Mouse (Mus musculus): ENCODE measurements at regions not wholly inside any gene's neighbourhood (a gene's known extent, or its start where the extent isn't known, plus 50 kb on each side); places are given as distances from the start of the nearest gene placed in this dataset.

- DNase-seq (ENCODE audit: low spot score in 2 of 2) = no peak
Observed at GRCm38 (mm10) chr13:85570886-85571527, 282.1 kb upstream of the Rasa1 start.

- DNase-seq (ENCODE audit: low spot score in 2 of 2) = no peak
Observed at GRCm38 (mm10) chr13:85557821-85558220, 268.9 kb upstream of the Rasa1 start.

- peak in 1 of 2 experiments; percentile 21 for DNase-seq (ENCODE audit: low spot score in 2 of 2)
Observed at GRCm38 (mm10) chr13:85556101-85556853, 267.3 kb upstream of the Rasa1 start.

- no peak for DNase-seq (ENCODE audit: low spot score in 2 of 2)
Observed at GRCm38 (mm10) chr13:85553072-85553471, 264.1 kb upstream of the Rasa1 start.

DNA sequence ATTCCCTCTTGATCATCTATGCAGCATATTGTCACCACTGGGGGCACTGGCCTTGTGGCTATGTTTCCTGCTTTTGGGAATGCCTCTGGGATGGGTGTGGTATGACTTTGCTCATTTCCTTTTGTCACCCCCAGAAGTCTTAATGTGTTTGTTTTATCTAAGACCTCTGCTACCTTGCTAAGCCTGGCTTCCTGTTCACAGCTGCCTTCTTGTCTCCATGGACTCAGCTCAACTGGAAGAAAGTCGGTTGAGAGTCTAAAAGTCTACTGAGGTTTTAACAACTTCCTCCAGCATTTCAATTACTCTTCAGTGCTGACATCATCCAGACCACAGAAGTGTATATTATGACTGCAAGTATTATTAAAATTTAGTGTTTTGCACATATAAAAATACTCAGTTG is 220.7 kb upstream of the Rasa1 start:
- no peak for DNase-seq (ENCODE audit: low spot score in 2 of 2)

- DNase-seq (ENCODE audit: low spot score in 2 of 2) = no peak
Observed at GRCm38 (mm10) chr13:85508552-85508951, 219.6 kb upstream of the Rasa1 start.

- no peak for DNase-seq (ENCODE audit: low spot score in 2 of 2)
Observed at GRCm38 (mm10) chr13:85507374-85508101, 218.6 kb upstream of the Rasa1 start.

DNA sequence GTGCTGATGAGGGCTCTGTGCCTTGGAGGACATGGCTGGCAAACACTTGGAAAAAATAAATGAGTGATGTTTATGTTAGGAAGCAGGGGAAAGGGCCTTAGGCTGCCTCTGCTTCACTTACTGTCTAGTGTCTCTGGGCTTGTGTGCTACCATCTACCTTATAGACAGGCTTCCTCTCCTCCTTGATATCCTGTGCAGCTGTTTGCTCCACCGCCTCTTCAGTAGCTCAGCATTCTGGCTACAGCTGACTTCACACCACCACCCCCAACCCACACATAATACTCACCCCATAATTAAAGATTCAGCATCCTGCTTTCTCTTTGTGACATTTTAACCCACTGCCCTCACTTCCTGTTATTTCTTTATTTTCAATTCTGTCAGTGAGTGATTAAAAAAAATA is 217.9 kb upstream of the Rasa1 start:
- no peak for DNase-seq (ENCODE audit: low spot score in 2 of 2)

GRCm38 (mm10) chr13:85506030-85506429 is 217.1 kb upstream of the Rasa1 start:
- DNase-seq (ENCODE audit: low spot score in 2 of 2) = no peak

GRCm38 (mm10) chr13:85505046-85505445 is 216.1 kb upstream of the Rasa1 start:
- DNase-seq (ENCODE audit: low spot score in 2 of 2) = no peak

GRCm38 (mm10) chr13:85504001-85504400 is 215.1 kb upstream of the Rasa1 start:
- DNase-seq (ENCODE audit: low spot score in 2 of 2) = no peak

DNA sequence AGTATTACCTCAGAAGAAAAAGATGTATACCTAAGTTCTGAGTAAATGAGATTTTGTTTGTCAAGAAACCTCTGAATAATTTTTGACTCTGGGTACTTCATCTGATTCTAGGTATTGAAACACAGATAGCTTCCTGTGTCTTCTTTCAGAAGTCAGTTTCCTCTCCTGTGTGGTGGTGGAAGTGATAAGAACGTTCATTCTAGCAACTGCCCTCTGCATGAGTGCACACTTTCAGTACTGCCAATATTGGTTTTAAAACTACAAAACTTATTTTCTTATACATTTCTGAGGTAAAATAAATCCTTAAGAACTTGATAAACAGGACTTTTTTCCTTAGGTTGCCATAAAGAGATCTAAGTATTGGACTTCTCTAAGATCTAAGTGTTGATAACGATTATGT is 209.8 kb upstream of the Rasa1 start:
- no peak for DNase-seq (ENCODE audit: low spot score in 2 of 2)

- DNase-seq (ENCODE audit: low spot score in 2 of 2) = no peak
Observed at GRCm38 (mm10) chr13:85484790-85485189, 195.9 kb upstream of the Rasa1 start.

GRCm38 (mm10) chr13:85483348-85483747 is 194.4 kb upstream of the Rasa1 start:
- DNase-seq (ENCODE audit: low spot score in 2 of 2) = no peak

DNA sequence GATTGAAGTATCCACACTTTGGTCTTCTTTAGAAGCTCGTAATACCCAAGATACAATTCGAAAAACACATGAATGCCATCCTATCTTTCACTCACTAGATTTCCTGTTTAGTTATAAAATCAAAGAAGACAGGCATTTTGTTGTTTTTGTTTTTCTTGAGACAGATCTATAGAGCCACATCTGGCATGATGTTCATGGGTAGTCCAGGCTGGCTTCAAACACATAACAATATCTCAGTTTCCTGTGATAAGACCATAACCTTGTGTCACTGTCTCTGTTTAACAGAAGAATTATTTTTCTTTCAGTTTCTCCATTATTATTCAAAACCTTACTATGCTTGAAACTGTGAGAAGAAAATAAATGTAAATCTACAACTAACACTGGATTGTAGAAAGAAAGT is 190.5 kb upstream of the Rasa1 start:
- DNase-seq (ENCODE audit: low spot score in 2 of 2) = no peak

DNA sequence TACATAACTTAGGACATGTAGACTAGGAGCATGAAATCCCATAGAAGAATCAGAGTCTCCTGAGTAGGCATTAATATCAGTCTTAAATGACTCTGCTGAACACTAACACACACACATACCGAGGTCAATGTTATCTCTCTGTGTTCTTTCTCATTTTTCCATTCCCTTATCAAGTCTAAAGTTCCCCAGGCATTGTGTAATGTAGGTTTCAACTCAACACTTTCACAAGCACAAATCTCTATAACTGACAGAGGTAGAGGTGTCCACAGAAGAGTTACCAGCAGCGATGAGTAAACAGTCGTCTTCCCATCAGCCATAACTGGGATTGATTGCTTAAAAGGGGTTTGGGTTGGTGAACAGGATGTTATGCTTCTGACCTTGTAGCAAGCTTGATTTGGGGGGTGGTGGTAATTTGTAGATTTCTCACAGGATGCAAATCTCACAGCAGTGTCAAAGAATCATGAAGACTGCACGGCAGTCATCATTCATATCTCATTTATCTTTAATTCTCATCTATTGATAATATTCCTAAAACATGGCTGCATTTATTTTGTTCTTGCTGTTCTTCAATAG is 187.4 kb upstream of the Rasa1 start:
- no peak for DNase-seq (ENCODE audit: low spot score in 2 of 2)

DNA sequence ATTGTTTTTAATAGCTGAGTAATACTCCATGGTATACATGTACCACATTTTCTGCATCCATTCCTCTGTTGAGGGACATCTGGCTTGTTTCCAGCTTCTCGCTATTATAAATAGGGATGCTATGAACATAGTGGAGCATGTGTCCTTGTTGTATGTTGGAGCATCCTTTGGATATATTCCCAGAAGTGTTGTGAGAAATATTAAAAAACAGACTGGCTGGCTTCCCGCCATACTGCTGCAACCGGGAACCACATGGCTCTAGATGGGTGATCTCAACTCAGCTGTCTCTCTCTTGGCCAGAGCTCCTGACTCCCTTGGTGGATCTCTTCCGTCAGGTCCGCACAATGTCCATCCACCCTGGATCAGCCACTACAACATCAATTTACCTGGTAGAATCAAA is 182.4 kb upstream of the Rasa1 start:
- DNase-seq (ENCODE audit: low spot score in 2 of 2) = no peak

GRCm38 (mm10) chr13:85459387-85459786 is 170.5 kb upstream of the Rasa1 start:
- no peak for DNase-seq (ENCODE audit: low spot score in 2 of 2)

- no peak for DNase-seq (ENCODE audit: low spot score in 2 of 2)
Observed at GRCm38 (mm10) chr13:85458611-85459010, 169.7 kb upstream of the Rasa1 start.

GRCm38 (mm10) chr13:85439581-85439980 is 150.7 kb upstream of the Rasa1 start:
- no peak for DNase-seq (ENCODE audit: low spot score in 2 of 2)

DNA sequence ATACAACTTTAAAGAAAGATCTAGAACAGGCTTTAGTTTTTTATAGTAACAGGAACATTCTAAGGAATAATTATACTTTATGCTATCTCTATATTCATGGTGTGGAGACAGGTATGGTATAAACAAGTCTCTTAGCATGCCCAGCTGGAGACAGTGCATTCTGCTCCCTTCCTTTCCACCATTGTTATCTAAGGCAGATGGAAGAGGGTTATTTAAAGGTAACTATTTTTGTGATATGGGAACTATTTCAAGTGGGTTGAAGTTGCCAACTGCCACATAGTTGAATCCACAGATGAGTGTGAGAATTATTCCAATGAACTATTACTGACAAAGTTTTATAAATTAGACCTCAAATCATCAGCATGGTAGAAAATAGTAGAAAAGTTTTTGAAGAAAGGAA is 148.9 kb upstream of the Rasa1 start:
- no peak for DNase-seq (ENCODE audit: low spot score in 2 of 2)

- DNase-seq (ENCODE audit: low spot score in 2 of 2) = no peak
Observed at GRCm38 (mm10) chr13:85437009-85437408, 148.1 kb upstream of the Rasa1 start.
